Mouse (Mus musculus): ENCODE measurements at regions not wholly inside any gene's neighbourhood (a gene's known extent, or its start where the extent isn't known, plus 50 kb on each side); places are given as distances from the start of the nearest gene placed in this dataset.
A peak's percentile ranks its signal among the peaks of the same experiment; 100 is the strongest.

DNA sequence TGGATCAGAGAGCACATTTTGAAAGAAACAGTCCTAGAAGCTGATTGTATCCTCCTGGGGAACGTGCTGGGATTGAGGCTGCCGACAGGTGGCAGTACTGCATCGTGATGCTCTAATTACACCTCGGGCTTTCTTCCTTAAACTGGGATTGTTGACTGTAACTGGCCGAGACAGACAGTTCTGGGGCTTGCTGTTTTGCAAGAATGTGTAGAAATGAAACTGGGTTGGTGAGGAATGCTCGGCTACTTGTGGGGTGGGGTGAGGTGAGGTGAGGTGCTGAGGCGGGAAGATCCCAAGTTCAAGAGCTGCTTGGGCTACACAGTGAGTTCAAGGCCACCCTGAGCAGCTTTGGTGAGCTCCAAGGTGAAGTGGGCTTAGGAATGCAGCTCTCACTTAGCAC lies 55.7 kb upstream of the Haao start:
- peak; percentile 73; the same call in 1 of the 2 replicates for ATAC-seq
- no peak overlapping the region for H3K4me3 ChIP-seq (ENCODE audit: low read length)

GRCm38 (mm10) chr17:83902523-83902922 lies 54.8 kb upstream of the Haao start:
- H3K9ac ChIP-seq (ENCODE audit: low read depth, low read length) = no peak overlapping the region
- 81% methylated on average over 3 of the region's 3 CpGs for WGBS
- no peaks in the 10 kb centered on the region for H3K9me3 ChIP-seq (ENCODE audit: control insufficient read depth, low read length)
- H3K4me3 ChIP-seq (ENCODE audit: low read length) = no peak overlapping the region
- no peaks in the 10 kb centered on the region for H3K36me3 ChIP-seq (ENCODE audit: control insufficient read depth, insufficient read depth, low read length)
- ATAC-seq = no peak
- no peak overlapping the region for H3K27ac ChIP-seq (ENCODE audit: low read depth, low read length)
- peaks cover 2% of the 10 kb centered on the region; the same call in 1 of the 2 replicates for H3K4me1 ChIP-seq (ENCODE audit: control insufficient read depth, insufficient read depth, low read depth, low read length)
- H3K4me2 ChIP-seq (ENCODE audit: low read length) = no peak overlapping the region
- no peaks in the 10 kb centered on the region for H3K27me3 ChIP-seq (replicated peaks; ENCODE audit: control insufficient read depth, insufficient read depth, low read length)

More for the DNA sequence above, 55.7 kb upstream of the Haao start:
- Histone ChIP-seq H3K27me3 (replicated peaks; ENCODE audit: control insufficient read depth, insufficient read depth, low read length) (no peaks in the 10 kb centered on the region), H3K4me2 (ENCODE audit: low read length) (no peak overlapping the region), H3K4me1 (ENCODE audit: control insufficient read depth, insufficient read depth, low read depth, low read length) (peaks cover 2% of the 10 kb centered on the region; the same call in 1 of the 2 replicates), H3K36me3 (ENCODE audit: control insufficient read depth, insufficient read depth, low read length) (no peaks in the 10 kb centered on the region), H3K9ac (ENCODE audit: low read depth, low read length) (no peak overlapping the region), H3K9me3 (ENCODE audit: control insufficient read depth, low read length) (no peaks in the 10 kb centered on the region), H3K27ac (ENCODE audit: low read depth, low read length) (no peak overlapping the region)
- 5% methylated on average over 7 of the region's 7 CpGs for WGBS

DNA sequence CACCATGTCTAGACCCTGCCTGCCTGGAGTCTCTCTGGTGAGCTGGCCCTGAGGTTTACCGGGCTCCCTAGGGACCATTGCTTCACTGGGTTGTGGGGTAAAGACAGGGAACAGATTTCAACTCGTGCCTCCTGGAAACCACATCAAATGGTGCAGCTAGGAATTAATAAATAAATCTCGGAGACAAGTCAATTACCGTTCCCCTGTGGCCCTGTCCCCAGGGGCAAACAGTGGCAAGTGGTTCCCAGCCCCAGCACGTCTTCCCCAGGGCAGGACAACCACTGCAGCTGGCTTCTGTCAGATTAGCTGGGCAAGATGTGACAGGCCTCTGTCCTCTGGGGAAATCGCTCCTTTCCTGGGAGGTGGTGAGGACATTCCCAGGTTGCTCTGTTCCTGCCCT lies 54.3 kb upstream of the Haao start:
- H3K9me3 ChIP-seq (ENCODE audit: control insufficient read depth, low read length) = no peaks in the 10 kb centered on the region
- ATAC-seq = no peak
- no peak overlapping the region for H3K4me3 ChIP-seq (ENCODE audit: low read length)
- no peak overlapping the region for H3K27ac ChIP-seq (ENCODE audit: low read depth, low read length)
- no peak overlapping the region for H3K4me2 ChIP-seq (ENCODE audit: low read length)
- H3K9ac ChIP-seq (ENCODE audit: low read depth, low read length) = no peak overlapping the region
- H3K36me3 ChIP-seq (ENCODE audit: control insufficient read depth, insufficient read depth, low read length) = no peaks in the 10 kb centered on the region
- H3K27me3 ChIP-seq (replicated peaks; ENCODE audit: control insufficient read depth, insufficient read depth, low read length) = no peaks in the 10 kb centered on the region
- WGBS = 57% methylated on average over 6 of the region's 6 CpGs
- peaks cover 2% of the 10 kb centered on the region; the same call in 1 of the 2 replicates for H3K4me1 ChIP-seq (ENCODE audit: control insufficient read depth, insufficient read depth, low read depth, low read length)

DNA sequence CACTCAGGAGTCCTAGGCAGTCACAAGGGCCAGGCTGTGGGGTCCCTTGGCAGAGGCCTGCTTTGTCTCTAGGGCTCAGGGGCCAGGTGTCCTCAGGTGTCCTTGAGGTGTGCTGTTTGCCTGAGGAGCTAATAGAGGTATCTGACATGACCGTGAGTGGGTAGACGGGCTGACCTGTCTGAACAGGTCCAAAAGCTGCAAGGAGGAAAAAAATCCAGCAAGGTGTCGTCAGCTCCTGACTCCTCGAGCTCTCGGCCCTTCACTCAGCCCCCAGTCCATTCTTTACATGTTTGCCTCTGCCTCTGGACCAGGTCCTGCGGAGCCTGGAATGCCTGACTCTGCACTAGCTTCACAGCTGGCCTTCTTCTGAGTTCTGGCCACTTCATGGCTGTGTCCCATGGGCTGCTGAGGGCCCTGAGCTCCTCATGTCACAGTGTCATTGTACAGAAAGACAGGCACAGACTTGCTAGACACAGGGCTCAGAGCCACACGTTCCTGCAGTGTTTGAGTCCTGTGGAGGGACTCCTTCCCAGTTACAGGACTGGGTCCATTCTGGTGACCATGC lies 51.9 kb upstream of the Haao start:
- ATAC-seq = no peak
- H3K4me1 ChIP-seq (ENCODE audit: control insufficient read depth, insufficient read depth, low read depth, low read length) = peaks cover 2% of the 10 kb centered on the region; the same call in 1 of the 2 replicates
- no peak overlapping the region for H3K4me2 ChIP-seq (ENCODE audit: low read length)
- no peak overlapping the region for H3K27ac ChIP-seq (ENCODE audit: low read depth, low read length)
- WGBS = 83% methylated on average over 7 of the region's 7 CpGs
- no peaks in the 10 kb centered on the region for H3K27me3 ChIP-seq (replicated peaks; ENCODE audit: control insufficient read depth, insufficient read depth, low read length)
- H3K4me3 ChIP-seq (ENCODE audit: low read length) = no peak overlapping the region
- no peak overlapping the region for H3K9ac ChIP-seq (ENCODE audit: low read depth, low read length)
- H3K36me3 ChIP-seq (ENCODE audit: control insufficient read depth, insufficient read depth, low read length) = no peaks in the 10 kb centered on the region
- no peaks in the 10 kb centered on the region for H3K9me3 ChIP-seq (ENCODE audit: control insufficient read depth, low read length)

DNA sequence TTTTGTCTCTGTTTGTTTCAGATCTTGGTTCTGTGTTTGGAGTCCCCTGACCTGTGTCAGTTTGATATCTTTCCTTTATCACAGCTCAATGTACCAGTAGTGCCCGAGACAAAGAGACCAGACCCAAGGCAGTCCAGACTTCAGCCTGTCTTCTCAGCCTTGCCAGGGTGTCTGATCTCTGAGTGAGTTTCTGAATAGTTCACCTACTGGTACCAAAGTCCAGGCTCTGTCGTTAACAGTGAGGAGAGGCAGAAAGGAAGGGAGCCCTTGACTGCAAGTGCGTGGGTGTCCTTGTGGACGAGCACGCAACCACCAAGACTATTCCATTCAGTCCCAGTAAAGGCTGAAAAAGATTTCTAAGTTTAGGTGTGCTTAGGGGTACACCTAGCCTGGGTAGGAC lies 50.8 kb upstream of the Haao start:
- Histone ChIP-seq H3K9me3 (ENCODE audit: control insufficient read depth, low read length) (no peaks in the 10 kb centered on the region), H3K27ac (ENCODE audit: low read depth, low read length) (no peak overlapping the region), H3K4me3 (ENCODE audit: low read length) (no peak overlapping the region), H3K36me3 (ENCODE audit: control insufficient read depth, insufficient read depth, low read length) (no peaks in the 10 kb centered on the region), H3K4me2 (ENCODE audit: low read length) (no peak overlapping the region), H3K9ac (ENCODE audit: low read depth, low read length) (no peak overlapping the region), H3K27me3 (replicated peaks; ENCODE audit: control insufficient read depth, insufficient read depth, low read length) (no peaks in the 10 kb centered on the region), H3K4me1 (ENCODE audit: control insufficient read depth, insufficient read depth, low read depth, low read length) (peaks cover under 1% of the 10 kb centered on the region; the same call in 1 of the 2 replicates)
- WGBS = 87% methylated on average over 5 of the region's 5 CpGs
- no peak for ATAC-seq

All from hindbrain, embryonic 16.5 days (tissue).